Mouse (Mus musculus): ENCODE data around the gene Cnih2. TPM values are rescaled to one million over a fixed set of nuclear protein-coding genes. Genes with fewer than 3 reads are reported as not detected.

The Cnih2 gene
- polyA plus RNA-seq, 1 experiment from 2014 or later: 168 TPM

- Histone ChIP-seq H3K4me2 (no peak overlapping the region), H3K9ac (no peak overlapping the region), H3K9me3 (no peaks in the 10 kb centered on the region), H3K36me3 (replicated peaks) (peaks cover 76% of the 10 kb centered on the region), H3K4me1 (peaks cover 21% of the 10 kb centered on the region), H3K27me3 (no peaks in the 10 kb centered on the region), H3K4me3 (replicated peaks) (no peak overlapping the region), H3K27ac (no peak overlapping the region)
- ATAC-seq (ENCODE audit: low FRiP score): no peak
- 60% methylated on average over 4 of the region's 4 CpGs for WGBS
These were observed 10.4 kb upstream of the Cnih2 start for GRCm38 (mm10) chr19:5108702-5109101.

- no peaks in the 10 kb centered on the region for H3K9me3 ChIP-seq
- ATAC-seq (ENCODE audit: low FRiP score): no peak
- 38% methylated on average over 5 of the region's 5 CpGs for WGBS
- no peak overlapping the region for H3K4me2 ChIP-seq
- peaks cover 76% of the 10 kb centered on the region for H3K36me3 ChIP-seq (replicated peaks)
- no peak overlapping the region for H3K4me3 ChIP-seq (replicated peaks)
- no peaks in the 10 kb centered on the region for H3K27me3 ChIP-seq
- H3K27ac ChIP-seq: no peak overlapping the region
- peaks cover 21% of the 10 kb centered on the region for H3K4me1 ChIP-seq
- H3K9ac ChIP-seq: no peak overlapping the region
These were observed 9.9 kb upstream of the Cnih2 start for GRCm38 (mm10) chr19:5108271-5108575.

GRCm38 (mm10) chr19:5107556-5108270 is 9.4 kb upstream of the Cnih2 start:
- Histone ChIP-seq H3K4me3 (replicated peaks) (no peak overlapping the region; the same call in 1 of the 2 replicates), H3K4me2 (no peak overlapping the region), H3K4me1 (peaks cover 21% of the 10 kb centered on the region), H3K9ac (no peak overlapping the region; the same call in 1 of the 2 replicates), H3K9me3 (no peaks in the 10 kb centered on the region), H3K27me3 (no peaks in the 10 kb centered on the region), H3K36me3 (replicated peaks) (peaks cover 76% of the 10 kb centered on the region), H3K27ac (no peak overlapping the region)
- peak; percentile 12 for ATAC-seq (ENCODE audit: low FRiP score)
- 75% methylated on average over 18 of the region's 18 CpGs for WGBS

- H3K9ac ChIP-seq: peak within 1 kb of the TSS; percentile 93
- H3K4me1 ChIP-seq: peaks cover 21% of the 10 kb centered on the region
- no peaks in the 10 kb centered on the region for H3K9me3 ChIP-seq
- H3K27ac ChIP-seq: peak within 1 kb of the TSS; percentile 96
- 0% methylated on average over 45 of the region's 46 CpGs for WGBS
- H3K4me2 ChIP-seq: peak within 1 kb of the TSS; percentile 89
- H3K4me3 ChIP-seq (replicated peaks): peak within 1 kb of the TSS; percentile 76
- H3K36me3 ChIP-seq (replicated peaks): peaks cover 76% of the 10 kb centered on the region
- H3K27me3 ChIP-seq: no peaks in the 10 kb centered on the region
- ATAC-seq (ENCODE audit: low FRiP score): peak; percentile 95
These were observed 8.4 kb upstream of the Cnih2 start, which contains the start of gene Rab1b for GRCm38 (mm10) chr19:5106731-5107191. Rab1b (minus strand) TSS chr19:5107072.

GRCm38 (mm10) chr19:5106074-5106473 is 7.8 kb upstream of the Cnih2 start:
- Histone ChIP-seq H3K9me3 (no peaks in the 10 kb centered on the region), H3K9ac (peak overlapping the region; percentile 93), H3K4me1 (peaks cover 21% of the 10 kb centered on the region), H3K4me3 (replicated peaks) (peak overlapping the region; percentile 76), H3K36me3 (replicated peaks) (peaks cover 76% of the 10 kb centered on the region), H3K27me3 (no peaks in the 10 kb centered on the region), H3K27ac (peak overlapping the region; percentile 96), H3K4me2 (peak overlapping the region; percentile 89)
- WGBS: 30% methylated on average over 9 of the region's 9 CpGs
- ATAC-seq (ENCODE audit: low FRiP score): no peak

GRCm38 (mm10) chr19:5097521-5098362 is 579 bp downstream of the Cnih2 start:
- peak; percentile 12 for ATAC-seq (ENCODE audit: low FRiP score)
- WGBS: 2% methylated on average over 31 of the region's 31 CpGs
- H3K4me1 ChIP-seq: peaks cover 68% of the 10 kb centered on the region

GRCm38 (mm10) chr19:5095887-5096474 is 2.3 kb downstream of the Cnih2 start:
- ATAC-seq (ENCODE audit: low FRiP score): no peak
- Histone ChIP-seq H3K9me3 (no peaks in the 10 kb centered on the region), H3K9ac (peak overlapping the region; percentile 96), H3K27ac (peak overlapping the region; percentile 91), H3K36me3 (replicated peaks) (peaks cover 48% of the 10 kb centered on the region), H3K4me3 (replicated peaks) (peak overlapping the region; percentile 79), H3K4me1 (peaks cover 68% of the 10 kb centered on the region), H3K4me2 (peak overlapping the region; percentile 96), H3K27me3 (no peaks in the 10 kb centered on the region)
- 10% methylated on average over 9 of the region's 9 CpGs for WGBS

More at GRCm38 (mm10) chr19:5097521-5098362, 579 bp downstream of the Cnih2 start:
- Histone ChIP-seq H3K4me3 (replicated peaks) (peak overlapping the region; percentile 79), H3K36me3 (replicated peaks) (peaks cover 48% of the 10 kb centered on the region), H3K9me3 (no peaks in the 10 kb centered on the region), H3K9ac (peak overlapping the region; percentile 96), H3K27ac (peak overlapping the region; percentile 91), H3K4me2 (peak overlapping the region; percentile 96), H3K27me3 (no peaks in the 10 kb centered on the region)

GRCm38 (mm10) chr19:5094746-5095417 is 3.4 kb downstream of the Cnih2 start:
- H3K4me3 ChIP-seq (replicated peaks): peak overlapping the region; percentile 79
- H3K27ac ChIP-seq: peak overlapping the region; percentile 91
- peak; percentile 20; the same call in 1 of the 2 replicates for ATAC-seq (ENCODE audit: low FRiP score)
- H3K9ac ChIP-seq: peak overlapping the region; percentile 48; the same call in 1 of the 2 replicates
- peaks cover 45% of the 10 kb centered on the region for H3K36me3 ChIP-seq (replicated peaks)
- peak overlapping the region; percentile 96 for H3K4me2 ChIP-seq
- peaks cover 68% of the 10 kb centered on the region for H3K4me1 ChIP-seq
- no peaks in the 10 kb centered on the region for H3K9me3 ChIP-seq
- 41% methylated on average over 11 of the region's 11 CpGs for WGBS
- no peaks in the 10 kb centered on the region for H3K27me3 ChIP-seq

GRCm38 (mm10) chr19:5094243-5094632 is 4.1 kb downstream of the Cnih2 start:
- Histone ChIP-seq H3K27me3 (no peaks in the 10 kb centered on the region), H3K9me3 (no peaks in the 10 kb centered on the region), H3K4me3 (replicated peaks) (peak overlapping the region; percentile 79), H3K4me1 (peaks cover 67% of the 10 kb centered on the region), H3K36me3 (replicated peaks) (peaks cover 44% of the 10 kb centered on the region), H3K4me2 (peak overlapping the region; percentile 96), H3K27ac (peak overlapping the region; percentile 91), H3K9ac (peak overlapping the region; percentile 48; the same call in 1 of the 2 replicates)
- peak; percentile 74 for ATAC-seq (ENCODE audit: low FRiP score)
- WGBS: under 1% methylated on average over 21 of the region's 21 CpGs

GRCm38 (mm10) chr19:5093481-5094242 is 4.7 kb downstream of the Cnih2 start:
- no peaks in the 10 kb centered on the region for H3K27me3 ChIP-seq
- H3K9ac ChIP-seq: peak overlapping the region; percentile 48; the same call in 1 of the 2 replicates
- H3K4me3 ChIP-seq (replicated peaks): peak overlapping the region; percentile 79
- H3K27ac ChIP-seq: peak overlapping the region; percentile 66
- peaks cover 66% of the 10 kb centered on the region for H3K4me1 ChIP-seq
- ATAC-seq (ENCODE audit: low FRiP score): peak; percentile 0; the same call in 1 of the 2 replicates
- no peaks in the 10 kb centered on the region for H3K9me3 ChIP-seq
- H3K4me2 ChIP-seq: peak overlapping the region; percentile 96
- WGBS: 73% methylated on average over 12 of the region's 12 CpGs
- peaks cover 42% of the 10 kb centered on the region for H3K36me3 ChIP-seq (replicated peaks)

- no peak overlapping the region for H3K4me3 ChIP-seq (replicated peaks)
- ATAC-seq (ENCODE audit: low FRiP score): no peak
- 88% methylated on average over 10 of the region's 10 CpGs for WGBS
- H3K36me3 ChIP-seq (replicated peaks): peaks cover 42% of the 10 kb centered on the region
- H3K9me3 ChIP-seq: no peaks in the 10 kb centered on the region
- no peak overlapping the region for H3K4me2 ChIP-seq
- no peaks in the 10 kb centered on the region for H3K27me3 ChIP-seq
- H3K9ac ChIP-seq: no peak overlapping the region
- no peak overlapping the region for H3K27ac ChIP-seq
- H3K4me1 ChIP-seq: peaks cover 57% of the 10 kb centered on the region
These were observed 6.2 kb downstream of the Cnih2 start for GRCm38 (mm10) chr19:5092083-5092482.

Data from forebrain, embryonic 12.5 days (tissue).